In the genomic region with DNA sequence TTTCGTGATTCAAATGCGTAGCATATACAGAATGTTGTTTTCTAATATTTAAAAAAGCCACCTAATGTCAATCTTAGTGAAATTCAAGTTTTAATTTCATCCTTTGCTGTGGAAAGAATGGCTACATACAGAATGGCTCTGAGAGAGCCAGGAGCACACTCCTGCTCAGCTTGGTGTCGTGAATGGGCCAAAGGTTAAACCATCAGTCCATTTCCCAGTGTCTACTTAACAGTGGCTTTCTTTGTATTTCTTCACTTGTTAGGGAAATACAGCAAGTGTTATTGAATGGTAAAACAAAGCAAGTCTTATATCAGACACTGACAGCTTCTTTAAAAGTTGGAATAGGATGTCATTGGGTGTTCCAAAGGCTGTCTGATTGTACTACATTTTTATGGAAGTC, we compare ENCODE assay signal across 33 mouse cellular contexts.
DNase-seq lines count a peak whose midpoint lies in the region; ATAC-seq and TF ChIP-seq lines count a peak whose summit lies in the region.
"Had no signal": no experiment of that assay in that cellular context is flagged by ENCODE, and none has a peak within 500 bp of the region (broad histone marks: within the 10 kb centered on the region; RNA-seq: fewer than 3 reads in every experiment).

No protein-coding gene starts in this region.

- no peaks in the 10 kb centered on the region for H3K27me3 ChIP-seq in hindbrain, embryonic 11.5 days (ENCODE audit: control insufficient read depth, insufficient read depth, low read length)
- H3K27me3 ChIP-seq in hindbrain, embryonic 12.5 days, result no peaks in the 10 kb centered on the region
- no peaks in the 10 kb centered on the region for H3K27me3 ChIP-seq in midbrain, postnatal 0 days (ENCODE audit: insufficient read depth, low read length)
- H3K27me3 ChIP-seq in midbrain, embryonic 16.5 days (ENCODE audit: control insufficient read depth, insufficient read depth, low read depth, low read length), result no peaks in the 10 kb centered on the region
- H3K27me3 ChIP-seq in heart, embryonic 11.5 days (ENCODE audit: control insufficient read depth, insufficient read depth, low read length), result no peaks in the 10 kb centered on the region
- H3K27me3 ChIP-seq: CH12.LX; embryonic facial prominence, embryonic 13.5 days; forebrain, embryonic 15.5 days; intestine, embryonic 15.5 days; limb, embryonic 13.5 days; liver, embryonic 13.5 days; neural tube, embryonic 12.5 days had no signal

- no peak overlapping the region for H3K27ac ChIP-seq in hindbrain, embryonic 11.5 days (ENCODE audit: low read depth, low read length)
- no peak overlapping the region for H3K27ac ChIP-seq in hindbrain, embryonic 12.5 days
- no peak overlapping the region for H3K27ac ChIP-seq in midbrain, postnatal 0 days (ENCODE audit: low read depth, low read length)
- H3K27ac ChIP-seq in midbrain, embryonic 16.5 days (ENCODE audit: low read length), result no peak overlapping the region
- H3K27ac ChIP-seq in heart, embryonic 11.5 days (ENCODE audit: low read depth, low read length), result no peak overlapping the region
- H3K27ac ChIP-seq: embryonic facial prominence, embryonic 13.5 days; forebrain, embryonic 10.5 days; forebrain, embryonic 15.5 days; heart, embryonic 10.5 days; intestine, embryonic 15.5 days; kidney, postnatal 0 days; limb, embryonic 13.5 days; liver, embryonic 13.5 days; macrophage; neural tube, embryonic 12.5 days had no signal

- WGBS in hindbrain, embryonic 11.5 days, result 60% methylated on average over 3 of the region's 3 CpGs
- 62% methylated on average over 3 of the region's 3 CpGs for WGBS in hindbrain, embryonic 12.5 days
- 79% methylated on average over 3 of the region's 3 CpGs for WGBS in midbrain, postnatal 0 days
- 72% methylated on average over 3 of the region's 3 CpGs for WGBS in midbrain, embryonic 16.5 days
- whole genome bisulfite sequencing in heart, embryonic 11.5 days (ENCODE audit: insufficient replicate concordance), result 86% methylated on average over 3 of the region's 3 CpGs

- no peak for ATAC-seq in hindbrain, embryonic 11.5 days (ENCODE audit: low FRiP score)
- no peak for ATAC-seq in hindbrain, embryonic 12.5 days (ENCODE audit: low FRiP score)
- no peak for ATAC-seq in midbrain, postnatal 0 days (ENCODE audit: low FRiP score)
- ATAC-seq in midbrain, embryonic 16.5 days, result no peak
- ATAC-seq in heart, embryonic 11.5 days (replicated peaks; ENCODE audit: insufficient number of reproducible peaks, low FRiP score, low TSS enrichment), result no peak
- ATAC-seq: forebrain, embryonic 15.5 days; hindbrain, embryonic 16.5 days; intestine, embryonic 15.5 days; lung, postnatal 0 days had no signal

- no peaks in the 10 kb centered on the region for H3K36me3 ChIP-seq in hindbrain, embryonic 11.5 days (ENCODE audit: control insufficient read depth, insufficient read depth, low read length)
- H3K36me3 ChIP-seq in hindbrain, embryonic 12.5 days, result no peaks in the 10 kb centered on the region
- no peaks in the 10 kb centered on the region for H3K36me3 ChIP-seq in midbrain, postnatal 0 days (ENCODE audit: insufficient read depth, low read length)
- H3K36me3 ChIP-seq in midbrain, embryonic 16.5 days (ENCODE audit: control insufficient read depth, insufficient read depth, low read length), result no peaks in the 10 kb centered on the region
- H3K36me3 ChIP-seq in heart, embryonic 11.5 days (ENCODE audit: control insufficient read depth, insufficient read depth, low read length), result no peaks in the 10 kb centered on the region
- H3K36me3 ChIP-seq: embryonic facial prominence, embryonic 13.5 days; forebrain, embryonic 10.5 days; forebrain, embryonic 15.5 days; heart, embryonic 10.5 days; intestine, embryonic 15.5 days; limb, embryonic 13.5 days; liver, embryonic 13.5 days; neural tube, embryonic 12.5 days had no signal

- no peaks in the 10 kb centered on the region for H3K9me3 ChIP-seq in hindbrain, embryonic 11.5 days (ENCODE audit: control insufficient read depth, low read length)
- H3K9me3 ChIP-seq in hindbrain, embryonic 12.5 days (replicated peaks), result no peaks in the 10 kb centered on the region
- no peaks in the 10 kb centered on the region for H3K9me3 ChIP-seq in midbrain, postnatal 0 days (ENCODE audit: low read length)
- H3K9me3 ChIP-seq in midbrain, embryonic 16.5 days (replicated peaks; ENCODE audit: control insufficient read depth, low read length, poor library complexity, severe bottlenecking), result no peaks in the 10 kb centered on the region
- H3K9me3 ChIP-seq in heart, embryonic 11.5 days (replicated peaks; ENCODE audit: control insufficient read depth, low read length), result no peaks in the 10 kb centered on the region
- H3K9me3 ChIP-seq: embryonic facial prominence, embryonic 13.5 days; forebrain, embryonic 10.5 days; forebrain, embryonic 15.5 days; heart, embryonic 10.5 days; intestine, embryonic 15.5 days; limb, embryonic 13.5 days; liver, embryonic 13.5 days; neural tube, embryonic 12.5 days had no signal

- H3K4me3 ChIP-seq in hindbrain, embryonic 11.5 days (ENCODE audit: low read depth, low read length), result no peak overlapping the region
- no peak overlapping the region for H3K4me3 ChIP-seq in hindbrain, embryonic 12.5 days
- H3K4me3 ChIP-seq in midbrain, postnatal 0 days (ENCODE audit: low read depth, low read length), result no peak overlapping the region
- no peak overlapping the region for H3K4me3 ChIP-seq in midbrain, embryonic 16.5 days (ENCODE audit: low read depth, low read length)
- no peak overlapping the region for H3K4me3 ChIP-seq in heart, embryonic 11.5 days (ENCODE audit: low read depth, low read length)
- H3K4me3 ChIP-seq: embryonic facial prominence, embryonic 13.5 days; forebrain, embryonic 10.5 days; forebrain, embryonic 15.5 days; heart, embryonic 10.5 days; intestine, embryonic 15.5 days; limb, embryonic 13.5 days; liver, embryonic 13.5 days; neural tube, embryonic 12.5 days had no signal

- no peak overlapping the region for H3K4me2 ChIP-seq in hindbrain, embryonic 11.5 days (replicated peaks; ENCODE audit: low read depth, low read length)
- H3K4me2 ChIP-seq in hindbrain, embryonic 12.5 days (replicated peaks), result no peak overlapping the region
- no peak overlapping the region for H3K4me2 ChIP-seq in midbrain, postnatal 0 days (ENCODE audit: low read depth, low read length, poor library complexity, severe bottlenecking)
- H3K4me2 ChIP-seq in midbrain, embryonic 16.5 days (ENCODE audit: low read length), result no peak overlapping the region
- H3K4me2 ChIP-seq in heart, embryonic 11.5 days, result no peak overlapping the region
- H3K4me2 ChIP-seq: embryonic facial prominence, embryonic 13.5 days; forebrain, embryonic 15.5 days; intestine, embryonic 15.5 days; limb, embryonic 13.5 days; liver, embryonic 13.5 days; neural tube, embryonic 12.5 days had no signal

- H3K4me1 ChIP-seq in hindbrain, embryonic 11.5 days (replicated peaks; ENCODE audit: control insufficient read depth, insufficient read depth, low read length), result no peaks in the 10 kb centered on the region
- 0 out of 2 replicates have a peak, but pooled peaks cover 3% of the 10 kb centered on the region for H3K4me1 ChIP-seq in hindbrain, embryonic 12.5 days
- no peaks in the 10 kb centered on the region for H3K4me1 ChIP-seq in midbrain, postnatal 0 days (ENCODE audit: insufficient read depth, low read length)
- no peaks in the 10 kb centered on the region for H3K4me1 ChIP-seq in midbrain, embryonic 16.5 days (ENCODE audit: control insufficient read depth, insufficient read depth, low read length)
- H3K4me1 ChIP-seq in heart, embryonic 11.5 days (ENCODE audit: control insufficient read depth, insufficient read depth, low read length), result peaks cover 4% of the 10 kb centered on the region; the same call in 1 of the 2 replicates
- H3K4me1 ChIP-seq: embryonic facial prominence, embryonic 13.5 days; intestine, embryonic 15.5 days; limb, embryonic 13.5 days; neural tube, embryonic 12.5 days had no signal

- no peak overlapping the region for H3K9ac ChIP-seq in hindbrain, embryonic 11.5 days (ENCODE audit: low read depth, low read length)
- H3K9ac ChIP-seq in hindbrain, embryonic 12.5 days, result no peak overlapping the region
- H3K9ac ChIP-seq in midbrain, postnatal 0 days (replicated peaks; ENCODE audit: low read length, poor library complexity, severe bottlenecking), result no peak overlapping the region
- no peak overlapping the region for H3K9ac ChIP-seq in midbrain, embryonic 16.5 days (ENCODE audit: low read depth, low read length)
- no peak overlapping the region for H3K9ac ChIP-seq in heart, embryonic 11.5 days (ENCODE audit: low read depth, low read length)
- H3K9ac ChIP-seq: embryonic facial prominence, embryonic 13.5 days; forebrain, embryonic 15.5 days; intestine, embryonic 15.5 days; limb, embryonic 13.5 days; liver, embryonic 13.5 days; neural tube, embryonic 12.5 days had no signal

- TF ChIP-seq CTCF in midbrain, postnatal 0 days (IDR thresholded peaks at IDR 0.05), result no peak

- peak; percentile 23 for DNase-seq in hindbrain, embryonic 11.5 days (ENCODE audit: low spot score)
- peak; percentile 10 for DNase-seq in midbrain, postnatal 0 days (ENCODE audit: low spot score)
- peak; percentile 59 for DNase-seq in embryo, embryonic 10 days (ENCODE audit: low spot score)
- peak; percentile 62 for DNase-seq in mesoderm, embryonic 11.5 days (ENCODE audit: low read depth, low spot score)
- no peak for DNase-seq in thymus, postnatal 25 days
- DNase-seq: adrenal gland, postnatal 25 days; cerebellum, adult 18-20 months; cerebellum, postnatal 10 days; gastrocnemius, postnatal 25 days; heart, adult 11 months; heart, postnatal 4 days; kidney, adult 8-10 months; layer of hippocampus, adult 9-11 months; liver, embryonic 13.5 days; lung, adult 18-20 months; midbrain, embryonic 14.5 days; right cerebral cortex, postnatal 14 days; thymus, postnatal 14 days had no signal
